Mouse (Mus musculus): ENCODE data around the gene Cacnb2. TPM values are rescaled to one million over a fixed set of nuclear protein-coding genes. Genes with fewer than 3 reads are reported as not detected.
A peak's percentile ranks its signal among the peaks of the same experiment; 100 is the strongest.

Cacnb2 gene
- polyA plus RNA-seq, 1 experiment from 2014 or later: 2.7 TPM

DNA sequence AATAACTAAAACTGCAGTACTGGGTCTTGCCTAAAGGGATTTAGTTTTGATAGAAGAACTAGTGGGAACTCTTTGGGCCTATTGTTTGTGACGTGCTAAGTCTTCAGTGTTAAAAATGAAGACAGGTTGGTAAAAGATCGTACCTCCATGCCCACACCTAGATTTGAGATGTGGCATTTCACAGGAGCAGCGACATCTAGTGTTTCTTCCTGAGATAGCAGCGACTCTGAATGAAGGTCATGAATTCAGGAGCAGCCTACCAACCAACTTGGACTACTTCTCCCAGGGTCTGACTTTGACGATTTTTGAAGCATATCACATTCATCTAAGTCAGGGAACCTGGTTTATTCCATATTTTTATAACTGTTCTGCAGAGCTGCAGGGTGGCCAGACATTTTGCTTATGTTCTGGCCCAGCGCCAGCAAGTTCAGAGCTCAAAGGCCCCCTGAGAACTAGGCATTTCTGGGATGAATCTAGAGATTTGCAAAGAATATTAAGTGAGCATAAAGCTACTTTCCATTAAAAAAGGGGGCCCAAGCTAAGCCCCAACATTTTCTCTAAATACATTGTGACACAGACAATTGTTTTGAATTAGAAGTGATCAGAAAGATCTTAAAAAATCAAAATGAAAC lies 74.1 kb downstream of the Cacnb2 start:
- Histone ChIP-seq H3K9ac (ENCODE audit: low read length) (no peak overlapping the region), H3K27me3 (ENCODE audit: control insufficient read depth, insufficient read depth, low read length) (no peaks in the 10 kb centered on the region), H3K9me3 (ENCODE audit: control insufficient read depth, low read length) (no peaks in the 10 kb centered on the region), H3K36me3 (ENCODE audit: control insufficient read depth, insufficient read depth, low read length) (no peaks in the 10 kb centered on the region), H3K27ac (replicated peaks; ENCODE audit: low read depth, low read length) (no peak overlapping the region), H3K4me1 (ENCODE audit: control insufficient read depth, insufficient read depth, low read length) (no peaks in the 10 kb centered on the region), H3K4me3 (ENCODE audit: low read depth, low read length) (no peak overlapping the region), H3K4me2 (ENCODE audit: low read depth, severe bottlenecking) (no peak overlapping the region)
- ATAC-seq (ENCODE audit: insufficient number of reproducible peaks, low FRiP score, low TSS enrichment, low read depth): 0 out of 2 replicates have a peak, but pooled peaks have one; percentile 54
- peak; percentile 80 for DNase-seq (ENCODE audit: low spot score)
- 28% methylated on average over 6 of the region's 6 CpGs for WGBS

GRCm38 (mm10) chr2:14684231-14684630 lies 81.3 kb downstream of the Cacnb2 start:
- H3K36me3 ChIP-seq (ENCODE audit: control insufficient read depth, insufficient read depth, low read length): no peaks in the 10 kb centered on the region
- no peaks in the 10 kb centered on the region for H3K27me3 ChIP-seq (ENCODE audit: control insufficient read depth, insufficient read depth, low read length)
- no peak for DNase-seq (ENCODE audit: low spot score)
- H3K9me3 ChIP-seq (ENCODE audit: control insufficient read depth, low read length): no peaks in the 10 kb centered on the region
- H3K4me1 ChIP-seq (ENCODE audit: control insufficient read depth, insufficient read depth, low read length): no peaks in the 10 kb centered on the region
- no peak overlapping the region for H3K9ac ChIP-seq (ENCODE audit: low read length)
- H3K4me2 ChIP-seq (ENCODE audit: low read depth, severe bottlenecking): no peak overlapping the region
- H3K4me3 ChIP-seq (ENCODE audit: low read depth, low read length): no peak overlapping the region
- ATAC-seq (ENCODE audit: insufficient number of reproducible peaks, low FRiP score, low TSS enrichment, low read depth): no peak
- H3K27ac ChIP-seq (replicated peaks; ENCODE audit: low read depth, low read length): no peak overlapping the region

DNA sequence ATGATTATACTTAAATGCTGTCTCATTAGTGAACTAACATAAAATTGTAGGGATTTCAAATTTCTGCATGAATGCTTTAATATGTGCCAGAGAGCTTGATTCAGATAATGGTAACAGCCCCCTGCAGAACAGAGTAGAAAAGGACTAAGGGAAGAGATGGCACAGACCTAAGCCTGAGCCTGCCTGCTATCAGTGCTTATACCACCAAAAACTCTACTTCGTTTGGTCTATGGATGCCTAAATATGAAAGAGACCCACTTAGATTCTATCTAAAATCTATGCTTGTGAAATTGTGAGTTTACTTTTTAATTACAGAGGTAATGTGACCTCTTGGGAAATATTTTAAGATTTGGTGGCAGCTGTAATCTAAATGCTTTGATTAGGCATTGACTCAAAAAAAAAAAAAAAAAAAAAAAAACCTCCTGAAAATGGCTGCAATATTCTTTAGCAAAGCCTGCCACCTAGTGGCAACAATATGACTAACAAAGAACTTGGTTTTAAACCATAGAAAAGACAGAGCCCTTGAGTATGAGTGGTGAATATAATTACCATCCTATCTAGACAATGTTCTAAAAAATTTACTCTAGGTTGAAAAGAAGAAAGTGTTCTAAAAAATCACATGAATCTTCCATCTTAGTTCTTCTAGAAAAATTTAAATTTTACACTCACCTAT lies 100.2 kb downstream of the Cacnb2 start:
- Histone ChIP-seq H3K4me1 (ENCODE audit: control insufficient read depth, insufficient read depth, low read length) (no peaks in the 10 kb centered on the region), H3K36me3 (ENCODE audit: control insufficient read depth, insufficient read depth, low read length) (no peaks in the 10 kb centered on the region), H3K4me2 (ENCODE audit: low read depth, severe bottlenecking) (no peak overlapping the region), H3K27ac (replicated peaks; ENCODE audit: low read depth, low read length) (no peak overlapping the region), H3K4me3 (ENCODE audit: low read depth, low read length) (no peak overlapping the region), H3K9me3 (ENCODE audit: control insufficient read depth, low read length) (no peaks in the 10 kb centered on the region), H3K27me3 (ENCODE audit: control insufficient read depth, insufficient read depth, low read length) (no peaks in the 10 kb centered on the region), H3K9ac (ENCODE audit: low read length) (no peak overlapping the region)
- ATAC-seq (ENCODE audit: insufficient number of reproducible peaks, low FRiP score, low TSS enrichment, low read depth): no peak
- 89% methylated on average over 1 of the region's 1 CpGs for WGBS
- DNase-seq (ENCODE audit: low spot score): peak; percentile 44

GRCm38 (mm10) chr2:14703676-14704075 lies 100.8 kb downstream of the Cacnb2 start:
- H3K4me2 ChIP-seq (ENCODE audit: low read depth, severe bottlenecking): no peak overlapping the region
- ATAC-seq (ENCODE audit: insufficient number of reproducible peaks, low FRiP score, low TSS enrichment, low read depth) (no peak), DNase-seq (ENCODE audit: low spot score) (no peak)
- H3K9ac ChIP-seq (ENCODE audit: low read length): no peak overlapping the region
- H3K36me3 ChIP-seq (ENCODE audit: control insufficient read depth, insufficient read depth, low read length): no peaks in the 10 kb centered on the region
- WGBS: 92% methylated on average over 4 of the region's 4 CpGs
- H3K9me3 ChIP-seq (ENCODE audit: control insufficient read depth, low read length): no peaks in the 10 kb centered on the region
- no peaks in the 10 kb centered on the region for H3K27me3 ChIP-seq (ENCODE audit: control insufficient read depth, insufficient read depth, low read length)
- H3K4me1 ChIP-seq (ENCODE audit: control insufficient read depth, insufficient read depth, low read length): no peaks in the 10 kb centered on the region
- no peak overlapping the region for H3K27ac ChIP-seq (replicated peaks; ENCODE audit: low read depth, low read length)
- H3K4me3 ChIP-seq (ENCODE audit: low read depth, low read length): no peak overlapping the region

DNA sequence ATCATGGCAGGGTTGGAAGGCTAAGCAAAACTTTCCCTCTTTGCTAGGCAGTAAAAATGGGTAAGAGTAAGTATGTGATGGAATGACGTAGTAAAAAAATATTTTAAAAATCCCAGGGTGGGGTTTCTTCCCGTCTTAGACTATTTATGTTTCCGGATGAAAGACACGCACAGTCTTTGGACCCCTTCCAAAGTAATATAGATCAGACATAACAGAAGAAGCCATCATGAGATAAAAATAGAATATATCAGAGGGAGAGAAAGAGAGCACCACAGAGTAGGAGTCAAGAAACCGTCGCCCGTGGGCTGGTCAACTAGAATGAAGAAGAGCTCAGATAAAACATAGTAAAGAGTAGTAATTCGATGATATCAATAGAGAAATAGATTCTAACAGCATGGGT lies 107.4 kb downstream of the Cacnb2 start:
- H3K4me2 ChIP-seq (ENCODE audit: low read depth, severe bottlenecking): no peak overlapping the region
- 94% methylated on average over 8 of the region's 8 CpGs for WGBS
- no peak overlapping the region for H3K9ac ChIP-seq (ENCODE audit: low read length)
- no peaks in the 10 kb centered on the region for H3K4me1 ChIP-seq (ENCODE audit: control insufficient read depth, insufficient read depth, low read length)
- DNase-seq (ENCODE audit: low spot score) (no peak), ATAC-seq (ENCODE audit: insufficient number of reproducible peaks, low FRiP score, low TSS enrichment, low read depth) (no peak)
- no peaks in the 10 kb centered on the region for H3K27me3 ChIP-seq (ENCODE audit: control insufficient read depth, insufficient read depth, low read length)
- no peaks in the 10 kb centered on the region for H3K9me3 ChIP-seq (ENCODE audit: control insufficient read depth, low read length)
- H3K27ac ChIP-seq (replicated peaks; ENCODE audit: low read depth, low read length): no peak overlapping the region
- no peak overlapping the region for H3K4me3 ChIP-seq (ENCODE audit: low read depth, low read length)
- no peaks in the 10 kb centered on the region for H3K36me3 ChIP-seq (ENCODE audit: control insufficient read depth, insufficient read depth, low read length)

DNA sequence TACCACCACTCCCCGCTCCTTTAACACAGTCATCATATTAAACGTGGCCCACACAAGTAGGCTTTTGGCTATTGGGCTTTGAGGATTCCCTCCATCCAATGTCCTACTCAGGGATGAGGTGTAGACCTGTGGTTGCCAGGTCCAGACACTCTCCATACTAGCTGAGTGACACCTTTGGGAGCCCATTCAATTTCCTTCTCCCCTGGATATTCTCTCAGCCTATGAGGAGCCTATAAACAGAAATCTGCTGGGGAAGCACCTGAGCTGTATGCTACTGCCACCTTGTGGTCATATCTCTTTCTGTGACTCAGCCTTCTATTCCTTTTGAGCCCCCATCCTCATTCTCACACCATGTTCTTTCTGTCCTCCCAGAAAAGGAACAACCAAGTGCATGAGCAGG lies 108.9 kb downstream of the Cacnb2 start:
- DNase-seq (ENCODE audit: low spot score): peak; percentile 28
- Histone ChIP-seq H3K4me1 (ENCODE audit: control insufficient read depth, insufficient read depth, low read length) (no peaks in the 10 kb centered on the region), H3K27ac (replicated peaks; ENCODE audit: low read depth, low read length) (no peak overlapping the region), H3K4me3 (ENCODE audit: low read depth, low read length) (no peak overlapping the region), H3K9ac (ENCODE audit: low read length) (no peak overlapping the region), H3K9me3 (ENCODE audit: control insufficient read depth, low read length) (no peaks in the 10 kb centered on the region), H3K27me3 (ENCODE audit: control insufficient read depth, insufficient read depth, low read length) (no peaks in the 10 kb centered on the region), H3K4me2 (ENCODE audit: low read depth, severe bottlenecking) (no peak overlapping the region), H3K36me3 (ENCODE audit: control insufficient read depth, insufficient read depth, low read length) (no peaks in the 10 kb centered on the region)
- ATAC-seq (ENCODE audit: insufficient number of reproducible peaks, low FRiP score, low TSS enrichment, low read depth): no peak
- WGBS: 69% methylated on average over 2 of the region's 2 CpGs

GRCm38 (mm10) chr2:14713049-14713448 lies 110.2 kb downstream of the Cacnb2 start:
- DNase-seq (ENCODE audit: low spot score): no peak

DNA sequence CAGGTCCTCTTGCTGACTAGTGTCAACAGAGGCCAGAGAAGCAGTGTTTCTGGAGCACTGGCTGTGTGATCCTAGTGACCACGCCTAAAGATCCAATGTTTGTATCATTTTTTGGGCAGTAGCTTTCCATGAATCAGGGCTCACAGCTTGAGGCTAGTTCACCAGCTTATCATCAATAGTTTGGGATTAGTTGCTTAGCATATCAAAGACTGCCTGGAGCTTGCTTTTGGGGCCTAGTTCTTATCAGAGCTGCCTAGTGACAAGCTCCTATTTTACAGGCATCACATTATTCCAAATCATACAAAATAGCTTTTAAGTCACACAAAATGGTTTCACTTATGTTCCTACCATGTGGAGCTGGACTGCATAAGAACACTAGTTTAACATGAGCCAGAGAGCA lies 113.8 kb downstream of the Cacnb2 start:
- Histone ChIP-seq H3K9me3 (ENCODE audit: control insufficient read depth, low read length) (no peaks in the 10 kb centered on the region), H3K4me2 (ENCODE audit: low read depth, severe bottlenecking) (no peak overlapping the region), H3K9ac (ENCODE audit: low read length) (no peak overlapping the region), H3K27ac (replicated peaks; ENCODE audit: low read depth, low read length) (no peak overlapping the region), H3K4me1 (ENCODE audit: control insufficient read depth, insufficient read depth, low read length) (no peaks in the 10 kb centered on the region), H3K4me3 (ENCODE audit: low read depth, low read length) (no peak overlapping the region), H3K36me3 (ENCODE audit: control insufficient read depth, insufficient read depth, low read length) (no peaks in the 10 kb centered on the region), H3K27me3 (ENCODE audit: control insufficient read depth, insufficient read depth, low read length) (no peaks in the 10 kb centered on the region)
- DNase-seq (ENCODE audit: low spot score) (no peak), ATAC-seq (ENCODE audit: insufficient number of reproducible peaks, low FRiP score, low TSS enrichment, low read depth) (no peak)
- 71% methylated on average over 1 of the region's 1 CpGs for whole genome bisulfite sequencing

More at GRCm38 (mm10) chr2:14713049-14713448, 110.2 kb downstream of the Cacnb2 start:
- H3K4me1 ChIP-seq (ENCODE audit: control insufficient read depth, insufficient read depth, low read length): no peaks in the 10 kb centered on the region
- no peak for ATAC-seq (ENCODE audit: insufficient number of reproducible peaks, low FRiP score, low TSS enrichment, low read depth)
- no peaks in the 10 kb centered on the region for H3K36me3 ChIP-seq (ENCODE audit: control insufficient read depth, insufficient read depth, low read length)
- no peaks in the 10 kb centered on the region for H3K9me3 ChIP-seq (ENCODE audit: control insufficient read depth, low read length)
- H3K27ac ChIP-seq (replicated peaks; ENCODE audit: low read depth, low read length): no peak overlapping the region
- H3K27me3 ChIP-seq (ENCODE audit: control insufficient read depth, insufficient read depth, low read length): no peaks in the 10 kb centered on the region
- H3K9ac ChIP-seq (ENCODE audit: low read length): no peak overlapping the region
- 88% methylated on average over 3 of the region's 3 CpGs for WGBS
- no peak overlapping the region for H3K4me2 ChIP-seq (ENCODE audit: low read depth, severe bottlenecking)
- H3K4me3 ChIP-seq (ENCODE audit: low read depth, low read length): no peak overlapping the region
